Mouse (Mus musculus): Measurements from ENCODE around the gene Slc37a1.

GRCm38 (mm10) chr17:31298419-31299209 is 12.0 kb downstream of the Slc37a1 start:
- no peak for TF ChIP-seq POLR2A (IDR thresholded peaks at IDR 0.05; ENCODE audit: borderline replicate concordance, control insufficient read depth, low read depth, low read length)
- TF ChIP-seq CTCF (IDR thresholded peaks at IDR 0.05; ENCODE audit: control insufficient read depth, insufficient read depth, low read length), result no peak

Data from bone marrow, adult 2 months (tissue).